Comparison of ENCODE assay signal across 9 mouse cellular contexts in genomic region chr7:40901201-40901600, GRCm38 (mm10). TPM values are rescaled to one million over a fixed set of nuclear protein-coding genes. Genes with fewer than 3 reads are reported as not detected.
DNase-seq lines count a peak whose midpoint lies in the region; ATAC-seq and TF ChIP-seq lines count a peak whose summit lies in the region.
"Had no signal": no experiment of that assay in that cellular context is flagged by ENCODE, and none has a peak within 500 bp of the region (broad histone marks: within the 10 kb centered on the region; RNA-seq: fewer than 3 reads in every experiment).

No protein-coding gene starts in this region.

- no peaks in the 10 kb centered on the region for H3K9me3 ChIP-seq in embryonic facial prominence, embryonic 12.5 days
- no peaks in the 10 kb centered on the region for H3K9me3 ChIP-seq in heart, embryonic 11.5 days (replicated peaks; ENCODE audit: control insufficient read depth, low read length)
- no peaks in the 10 kb centered on the region for H3K9me3 ChIP-seq in kidney, postnatal 0 days (replicated peaks; ENCODE audit: low read length)
- no peaks in the 10 kb centered on the region for H3K9me3 ChIP-seq in limb, embryonic 14.5 days (ENCODE audit: control insufficient read depth, low read length)
- H3K9me3 ChIP-seq in neural tube, embryonic 13.5 days = no peaks in the 10 kb centered on the region
- H3K9me3 ChIP-seq: heart, embryonic 15.5 days had no signal

- peak; percentile 27 for DNase-seq in gastrocnemius, adult 18-20 months (ENCODE audit: low spot score)
- DNase-seq in gastrocnemius, postnatal 25 days = no peak
- DNase-seq in kidney, postnatal 0 days (ENCODE audit: low spot score) = peak; percentile 92
- peak; percentile 82 for DNase-seq in limb, embryonic 14.5 days (ENCODE audit: low spot score)

- H3K4me3 ChIP-seq in embryonic facial prominence, embryonic 12.5 days = no peak overlapping the region
- H3K4me3 ChIP-seq in heart, embryonic 11.5 days (ENCODE audit: low read depth, low read length) = no peak overlapping the region
- no peak overlapping the region for H3K4me3 ChIP-seq in kidney, postnatal 0 days (replicated peaks; ENCODE audit: low read depth, low read length)
- peak overlapping the region; percentile 9; the same call in 1 of the 2 replicates for H3K4me3 ChIP-seq in limb, embryonic 14.5 days (replicated peaks; ENCODE audit: low read length)
- peak overlapping the region; percentile 74 for H3K4me3 ChIP-seq in neural tube, embryonic 13.5 days
- H3K4me3 ChIP-seq: heart, embryonic 15.5 days had no signal

- 3% methylated on average over 16 of the region's 16 CpGs for WGBS in embryonic facial prominence, embryonic 12.5 days
- under 1% methylated on average over 16 of the region's 16 CpGs for WGBS in heart, embryonic 11.5 days (ENCODE audit: insufficient replicate concordance)
- under 1% methylated on average over 16 of the region's 16 CpGs for WGBS in kidney, postnatal 0 days
- 3% methylated on average over 16 of the region's 16 CpGs for WGBS in limb, embryonic 14.5 days
- WGBS in neural tube, embryonic 13.5 days = 3% methylated on average over 16 of the region's 16 CpGs

- peak; percentile 63 for ATAC-seq in embryonic facial prominence, embryonic 12.5 days (ENCODE audit: insufficient number of reproducible peaks, insufficient read depth, low FRiP score, low TSS enrichment)
- ATAC-seq in heart, embryonic 11.5 days (replicated peaks; ENCODE audit: insufficient number of reproducible peaks, low FRiP score, low TSS enrichment) = no peak
- ATAC-seq in kidney, postnatal 0 days (replicated peaks; ENCODE audit: low FRiP score, low read depth) = peak; percentile 45; the same call in 1 of the 2 replicates
- ATAC-seq in limb, embryonic 14.5 days (ENCODE audit: low FRiP score, low read depth) = peak; percentile 69
- peak; percentile 82 for ATAC-seq in neural tube, embryonic 13.5 days (ENCODE audit: low read depth)
- no peak for ATAC-seq in CD4-positive, CD25-positive, alpha-beta regulatory T cell, adult 4 months

- H3K36me3 ChIP-seq in embryonic facial prominence, embryonic 12.5 days = no peaks in the 10 kb centered on the region
- no peaks in the 10 kb centered on the region for H3K36me3 ChIP-seq in heart, embryonic 11.5 days (ENCODE audit: control insufficient read depth, insufficient read depth, low read length)
- no peaks in the 10 kb centered on the region for H3K36me3 ChIP-seq in kidney, postnatal 0 days (ENCODE audit: insufficient read depth, low read length)
- no peaks in the 10 kb centered on the region for H3K36me3 ChIP-seq in limb, embryonic 14.5 days (ENCODE audit: control insufficient read depth, insufficient read depth, low read length)
- peaks cover 8% of the 10 kb centered on the region; the same call in 1 of the 2 replicates for H3K36me3 ChIP-seq in neural tube, embryonic 13.5 days
- H3K36me3 ChIP-seq: heart, embryonic 15.5 days had no signal

- H3K27ac ChIP-seq in embryonic facial prominence, embryonic 12.5 days = no peak overlapping the region
- H3K27ac ChIP-seq in heart, embryonic 11.5 days (ENCODE audit: low read depth, low read length) = no peak overlapping the region
- no peak overlapping the region for H3K27ac ChIP-seq in kidney, postnatal 0 days
- no peak overlapping the region for H3K27ac ChIP-seq in limb, embryonic 14.5 days (replicated peaks; ENCODE audit: low read depth, low read length)
- no peak overlapping the region for H3K27ac ChIP-seq in neural tube, embryonic 13.5 days (replicated peaks)
- H3K27ac ChIP-seq: heart, embryonic 15.5 days had no signal

- peaks cover 18% of the 10 kb centered on the region for H3K4me1 ChIP-seq in embryonic facial prominence, embryonic 12.5 days
- H3K4me1 ChIP-seq in heart, embryonic 11.5 days (ENCODE audit: control insufficient read depth, insufficient read depth, low read length) = peaks cover 5% of the 10 kb centered on the region; the same call in 1 of the 2 replicates
- H3K4me1 ChIP-seq in kidney, postnatal 0 days (replicated peaks; ENCODE audit: insufficient read depth, low read length) = no peaks in the 10 kb centered on the region
- no peaks in the 10 kb centered on the region for H3K4me1 ChIP-seq in limb, embryonic 14.5 days (ENCODE audit: control insufficient read depth, insufficient read depth, low read length)
- H3K4me1 ChIP-seq in neural tube, embryonic 13.5 days (replicated peaks) = peaks cover 50% of the 10 kb centered on the region

- peak; percentile 85 for TF ChIP-seq CTCF in kidney, postnatal 0 days (IDR thresholded peaks at IDR 0.05; ENCODE audit: low read depth)

- peaks cover 69% of the 10 kb centered on the region for H3K27me3 ChIP-seq in embryonic facial prominence, embryonic 12.5 days
- H3K27me3 ChIP-seq in heart, embryonic 11.5 days (ENCODE audit: control insufficient read depth, insufficient read depth, low read length) = peaks cover 76% of the 10 kb centered on the region
- H3K27me3 ChIP-seq in kidney, postnatal 0 days (ENCODE audit: insufficient read depth, low read length) = peaks cover 29% of the 10 kb centered on the region
- peaks cover 71% of the 10 kb centered on the region for H3K27me3 ChIP-seq in limb, embryonic 14.5 days (ENCODE audit: control insufficient read depth, insufficient read depth, low read length)
- H3K27me3 ChIP-seq in neural tube, embryonic 13.5 days = peaks cover 59% of the 10 kb centered on the region

- no peak overlapping the region for H3K9ac ChIP-seq in embryonic facial prominence, embryonic 12.5 days
- H3K9ac ChIP-seq in heart, embryonic 11.5 days (ENCODE audit: low read depth, low read length) = no peak overlapping the region
- no peak overlapping the region for H3K9ac ChIP-seq in kidney, postnatal 0 days (ENCODE audit: low read depth, low read length)
- H3K9ac ChIP-seq in limb, embryonic 14.5 days (ENCODE audit: low read depth, low read length, severe bottlenecking) = 0 out of 2 replicates have a peak overlapping the region, but pooled peaks have one; percentile 1
- peak overlapping the region; percentile 38; the same call in 1 of the 2 replicates for H3K9ac ChIP-seq in neural tube, embryonic 13.5 days
- H3K9ac ChIP-seq: heart, embryonic 15.5 days had no signal

- no peak for TF ChIP-seq POLR2A in limb, embryonic 14.5 days (IDR thresholded peaks at IDR 0.05; ENCODE audit: borderline replicate concordance, extremely low read depth, insufficient read depth, insufficient read length)

- peak overlapping the region; percentile 95 for H3K4me2 ChIP-seq in embryonic facial prominence, embryonic 12.5 days (replicated peaks)
- H3K4me2 ChIP-seq in heart, embryonic 11.5 days = peak overlapping the region; percentile 9; the same call in 1 of the 2 replicates
- peak overlapping the region; percentile 10; the same call in 1 of the 2 replicates for H3K4me2 ChIP-seq in kidney, postnatal 0 days (ENCODE audit: low read length)
- peak overlapping the region; percentile 89 for H3K4me2 ChIP-seq in limb, embryonic 14.5 days (replicated peaks; ENCODE audit: low read depth, low read length, severe bottlenecking)
- H3K4me2 ChIP-seq in neural tube, embryonic 13.5 days = peak overlapping the region; percentile 94
- H3K4me2 ChIP-seq: heart, embryonic 15.5 days had no signal

RNA-seq across cellular contexts. Expression of gene Vstm2b, which starts 3.1 kb away (rescaled TPM):
- not detected for total RNA-seq in gastrocnemius, adult 18-20 months (2021)
- total RNA-seq in gastrocnemius, postnatal 25 days (2021) = under 1 TPM in 1 of 2 experiments, not detected in 1; 0.21 TPM
- 11.8 and 13.4 TPM in 2 replicates for polyA plus RNA-seq in embryonic facial prominence, embryonic 12.5 days (2016; fragmentation: Nextera tagmentation; extraction: Ambion mirVana)
- polyA plus RNA-seq in heart, embryonic 11.5 days (2014; fragmentation: Nextera tagmentation; extraction: Ambion mirVana) = 0.94 and 0.96 TPM in 2 replicates
- polyA plus RNA-seq in kidney, postnatal 0 days (2015; fragmentation: Nextera tagmentation; extraction: Ambion mirVana) = 3.9 and 4.5 TPM in 2 replicates
- 69.2 and 109 TPM in 2 replicates for polyA plus RNA-seq in limb, embryonic 14.5 days (2012; rRNA removed)
- polyA plus RNA-seq in limb, embryonic 14.5 days (2014; fragmentation: Nextera tagmentation; extraction: Ambion mirVana) = 13.0 and 13.8 TPM in 2 replicates
- 22.1 and 23.0 TPM in 2 replicates for polyA plus RNA-seq in neural tube, embryonic 13.5 days (2015; fragmentation: Nextera tagmentation; extraction: Ambion mirVana)
- not detected for polyA plus RNA-seq in CD4-positive, CD25-positive, alpha-beta regulatory T cell, adult 4 months (2017; shearing (Covaris generic))

Comparison
In these comparisons a context has a peak if more than half of its experiments do, and no peak if none do; other contexts are left out.
1. ATAC-seq: peak in embryonic facial prominence, embryonic 12.5 days (single experiment), kidney, postnatal 0 days (single experiment), limb, embryonic 14.5 days (single experiment) and neural tube, embryonic 13.5 days (single experiment); none in heart, embryonic 11.5 days (single experiment) and CD4-positive, CD25-positive, alpha-beta regulatory T cell, adult 4 months (single experiment).
2. H3K4me2 ChIP-seq: peak in every context shown above with its lines; median percentile 95 in embryonic facial prominence, embryonic 12.5 days; 94 in neural tube, embryonic 13.5 days; 89 in limb, embryonic 14.5 days; 10 in kidney, postnatal 0 days; 9 in heart, embryonic 11.5 days.
3. H3K4me3 ChIP-seq: peak in limb, embryonic 14.5 days (single experiment) and neural tube, embryonic 13.5 days (single experiment); none in embryonic facial prominence, embryonic 12.5 days (single experiment), heart, embryonic 11.5 days (single experiment) and kidney, postnatal 0 days (single experiment).
4. H3K9ac ChIP-seq: peak in limb, embryonic 14.5 days (single experiment) and neural tube, embryonic 13.5 days (single experiment); none in embryonic facial prominence, embryonic 12.5 days (single experiment), heart, embryonic 11.5 days (single experiment) and kidney, postnatal 0 days (single experiment).